Mouse (Mus musculus) adrenal gland, postnatal 4 days (tissue): Measurements from ENCODE around the gene Tanc2. TPM values are rescaled to one million over a fixed set of nuclear protein-coding genes. Genes with fewer than 3 reads are reported as not detected.

Source experiments
- DNase-seq, 2 experiments: peaks; one replicate each; pipeline ENCODE4 v3.0.0; 2021 to 2022; ENCODE audit warnings: low spot score in 2 of 2, mixed read lengths in 2 of 2
- long read RNA-seq, 2 experiments: library from polyadenylated mRNA; stranded (forward); transcript quantifications; one replicate each; pipeline ENCODE4 v2.0.0; 2021
- total RNA-seq, 2 experiments: library from RNA; stranded (reverse); gene quantifications; 2 replicates each; pipeline ENCODE4 v1.2.3; 2021

Tanc2 gene
- 10 to 100 TPM; 33.3 to 40.2 TPM for total RNA-seq
- long read RNA-seq, experiment 1, partial matches to known transcripts, result 0 of 4 reads
- long read RNA-seq, experiment 1, other reads (novel, unspliced or antisense), result 4 of 4 reads
- long read RNA-seq, experiment 2, partial matches to known transcripts, result 0 of 6 reads
- long read RNA-seq, experiment 2, other reads (novel, unspliced or antisense), result 6 of 6 reads

- peak; percentile 5 to 8 for DNase-seq
Observed at GRCm38 (mm10) chr11:105589877-105590641, at the start of gene Tanc2. Gene Tanc2, plus strand, starts transcription at chr11:105589986.

GRCm38 (mm10) chr11:105540781-105541180 is 49.0 kb upstream of the Tanc2 start:
- DNase-seq, result no peak

- no peak for DNase-seq
Observed at GRCm38 (mm10) chr11:105541366-105541765, 48.4 kb upstream of the Tanc2 start.

- DNase-seq, result no peak
Observed at GRCm38 (mm10) chr11:105542129-105542528, 47.7 kb upstream of the Tanc2 start.

- no peak for DNase-seq
Observed at GRCm38 (mm10) chr11:105545801-105546200, 44.0 kb upstream of the Tanc2 start.

- no peak for DNase-seq
Observed at GRCm38 (mm10) chr11:105546393-105546792, 43.4 kb upstream of the Tanc2 start.

- DNase-seq, result no peak
Observed at GRCm38 (mm10) chr11:105548383-105548782, 41.4 kb upstream of the Tanc2 start.

GRCm38 (mm10) chr11:105549164-105550121 is 40.3 kb upstream of the Tanc2 start:
- no peak for DNase-seq

GRCm38 (mm10) chr11:105557285-105557684 is 32.5 kb upstream of the Tanc2 start:
- no peak for DNase-seq

GRCm38 (mm10) chr11:105558091-105558490 is 31.7 kb upstream of the Tanc2 start:
- no peak for DNase-seq

- DNase-seq, result no peak
Observed at GRCm38 (mm10) chr11:105558803-105559505, 30.8 kb upstream of the Tanc2 start.

- DNase-seq, result no peak
Observed at GRCm38 (mm10) chr11:105563546-105563945, 26.2 kb upstream of the Tanc2 start.

- no peak for DNase-seq
Observed at GRCm38 (mm10) chr11:105567221-105567641, 22.6 kb upstream of the Tanc2 start.

GRCm38 (mm10) chr11:105571996-105572395 is 17.8 kb upstream of the Tanc2 start:
- DNase-seq, result no peak

- DNase-seq, result no peak
Observed at GRCm38 (mm10) chr11:105574241-105574640, 15.5 kb upstream of the Tanc2 start.

- DNase-seq, result no peak
Observed at GRCm38 (mm10) chr11:105577211-105577610, 12.6 kb upstream of the Tanc2 start.

GRCm38 (mm10) chr11:105582020-105582419 is 7.8 kb upstream of the Tanc2 start:
- DNase-seq, result no peak

- peak; percentile 56 to 72 for DNase-seq
Observed at GRCm38 (mm10) chr11:105589231-105589876, 432 bp upstream of the Tanc2 start.

- no peak for DNase-seq
Observed at GRCm38 (mm10) chr11:105591905-105592304, 2.1 kb downstream of the Tanc2 start.

GRCm38 (mm10) chr11:105602177-105602576 is 12.4 kb downstream of the Tanc2 start:
- DNase-seq, result no peak
